Mouse (Mus musculus): ENCODE data around the gene Sult1e1. TPM values are rescaled to one million over a fixed set of nuclear protein-coding genes. Genes with fewer than 3 reads are reported as not detected.

Gene Sult1e1
- not detected in 2 replicates for polyA plus RNA-seq (2015; fragmentation: Nextera tagmentation; extraction: Ambion mirVana)

GRCm38 (mm10) chr5:87591494-87591893 is at the start of gene Sult1e1:
Gene Sult1e1, minus strand, starts transcription at chr5:87591594.
- H3K4me3 ChIP-seq = no peak within 1 kb of the TSS
- no peak for ATAC-seq (ENCODE audit: low FRiP score, low read depth)
- H3K9me3 ChIP-seq = no peaks in the 10 kb centered on the region
- H3K4me1 ChIP-seq (replicated peaks) = no peaks in the 10 kb centered on the region
- no peaks in the 10 kb centered on the region for H3K27me3 ChIP-seq
- H3K27ac ChIP-seq (replicated peaks) = no peak within 1 kb of the TSS
- WGBS = 86% methylated on average over 5 of the region's 5 CpGs
- H3K9ac ChIP-seq = no peak within 1 kb of the TSS
- no peak within 1 kb of the TSS for H3K4me2 ChIP-seq
- no peaks in the 10 kb centered on the region for H3K36me3 ChIP-seq

- H3K36me3 ChIP-seq = no peaks in the 10 kb centered on the region
- H3K9ac ChIP-seq = no peak overlapping the region
- H3K4me3 ChIP-seq = no peak overlapping the region
- no peak for ATAC-seq (ENCODE audit: low FRiP score, low read depth)
- H3K9me3 ChIP-seq = no peaks in the 10 kb centered on the region
- no peak overlapping the region for H3K4me2 ChIP-seq
- no peaks in the 10 kb centered on the region for H3K27me3 ChIP-seq
- no peak overlapping the region for H3K27ac ChIP-seq (replicated peaks)
- no peaks in the 10 kb centered on the region for H3K4me1 ChIP-seq (replicated peaks)
Measured at GRCm38 (mm10) chr5:87622681-87623080, 31.3 kb upstream of the Sult1e1 start.

GRCm38 (mm10) chr5:87615128-87615390 is 23.7 kb upstream of the Sult1e1 start:
- no peak overlapping the region for H3K4me3 ChIP-seq
- WGBS = 87% methylated on average over 2 of the region's 2 CpGs
- no peaks in the 10 kb centered on the region for H3K36me3 ChIP-seq
- no peak overlapping the region for H3K27ac ChIP-seq (replicated peaks)
- H3K9ac ChIP-seq = no peak overlapping the region
- no peak overlapping the region for H3K4me2 ChIP-seq
- H3K27me3 ChIP-seq = no peaks in the 10 kb centered on the region
- no peaks in the 10 kb centered on the region for H3K4me1 ChIP-seq (replicated peaks)
- H3K9me3 ChIP-seq = no peaks in the 10 kb centered on the region
- ATAC-seq (ENCODE audit: low FRiP score, low read depth) = no peak

GRCm38 (mm10) chr5:87614364-87615127 is 23.2 kb upstream of the Sult1e1 start:
- Histone ChIP-seq H3K27ac (replicated peaks) (no peak overlapping the region), H3K4me3 (no peak overlapping the region), H3K27me3 (no peaks in the 10 kb centered on the region), H3K4me2 (no peak overlapping the region), H3K36me3 (no peaks in the 10 kb centered on the region), H3K4me1 (replicated peaks) (no peaks in the 10 kb centered on the region), H3K9ac (no peak overlapping the region), H3K9me3 (no peaks in the 10 kb centered on the region)
- ATAC-seq (ENCODE audit: low FRiP score, low read depth) = no peak

GRCm38 (mm10) chr5:87601018-87601417 is 9.6 kb upstream of the Sult1e1 start:
- Histone ChIP-seq H3K27me3 (no peaks in the 10 kb centered on the region), H3K9me3 (no peaks in the 10 kb centered on the region), H3K4me2 (no peak overlapping the region), H3K36me3 (no peaks in the 10 kb centered on the region), H3K4me1 (replicated peaks) (no peaks in the 10 kb centered on the region), H3K9ac (no peak overlapping the region), H3K4me3 (no peak overlapping the region), H3K27ac (replicated peaks) (no peak overlapping the region)
- 76% methylated on average over 3 of the region's 3 CpGs for WGBS
- ATAC-seq (ENCODE audit: low FRiP score, low read depth) = no peak

- Histone ChIP-seq H3K9me3 (no peaks in the 10 kb centered on the region), H3K27ac (replicated peaks) (no peak overlapping the region), H3K9ac (no peak overlapping the region), H3K27me3 (no peaks in the 10 kb centered on the region), H3K4me2 (no peak overlapping the region), H3K36me3 (no peaks in the 10 kb centered on the region), H3K4me3 (no peak overlapping the region), H3K4me1 (replicated peaks) (no peaks in the 10 kb centered on the region)
- 79% methylated on average over 2 of the region's 2 CpGs for WGBS
- ATAC-seq (ENCODE audit: low FRiP score, low read depth) = no peak
Measured at GRCm38 (mm10) chr5:87597891-87598290, 6.5 kb upstream of the Sult1e1 start.

GRCm38 (mm10) chr5:87589916-87590315 is 1.5 kb downstream of the Sult1e1 start:
- H3K9ac ChIP-seq = no peak overlapping the region
- no peak overlapping the region for H3K4me3 ChIP-seq
- no peaks in the 10 kb centered on the region for H3K9me3 ChIP-seq
- WGBS = 88% methylated on average over 2 of the region's 2 CpGs
- H3K36me3 ChIP-seq = no peaks in the 10 kb centered on the region
- no peak for ATAC-seq (ENCODE audit: low FRiP score, low read depth)
- no peaks in the 10 kb centered on the region for H3K27me3 ChIP-seq
- H3K27ac ChIP-seq (replicated peaks) = no peak overlapping the region
- H3K4me1 ChIP-seq (replicated peaks) = no peaks in the 10 kb centered on the region
- H3K4me2 ChIP-seq = no peak overlapping the region

GRCm38 (mm10) chr5:87580389-87580788 is 11.0 kb downstream of the Sult1e1 start:
- Histone ChIP-seq H3K4me2 (no peak overlapping the region), H3K4me3 (no peak overlapping the region), H3K9ac (no peak overlapping the region), H3K4me1 (replicated peaks) (no peaks in the 10 kb centered on the region), H3K27ac (replicated peaks) (no peak overlapping the region), H3K9me3 (no peaks in the 10 kb centered on the region), H3K36me3 (no peaks in the 10 kb centered on the region), H3K27me3 (no peaks in the 10 kb centered on the region)
- no peak for ATAC-seq (ENCODE audit: low FRiP score, low read depth)
- WGBS = 83% methylated on average over 1 of the region's 1 CpGs

- no peak overlapping the region for H3K27ac ChIP-seq (replicated peaks)
- no peaks in the 10 kb centered on the region for H3K27me3 ChIP-seq
- WGBS = 76% methylated on average over 1 of the region's 1 CpGs
- no peak overlapping the region for H3K9ac ChIP-seq
- ATAC-seq (ENCODE audit: low FRiP score, low read depth) = no peak
- H3K9me3 ChIP-seq = no peaks in the 10 kb centered on the region
- no peaks in the 10 kb centered on the region for H3K4me1 ChIP-seq (replicated peaks)
- H3K4me2 ChIP-seq = no peak overlapping the region
- H3K4me3 ChIP-seq = no peak overlapping the region
- no peaks in the 10 kb centered on the region for H3K36me3 ChIP-seq
Measured at GRCm38 (mm10) chr5:87574174-87574573, 17.2 kb downstream of the Sult1e1 start.

GRCm38 (mm10) chr5:87573490-87573889 is 17.9 kb downstream of the Sult1e1 start:
- Histone ChIP-seq H3K4me1 (replicated peaks) (no peaks in the 10 kb centered on the region), H3K9ac (no peak overlapping the region), H3K9me3 (no peaks in the 10 kb centered on the region), H3K4me3 (no peak overlapping the region), H3K27ac (replicated peaks) (no peak overlapping the region), H3K36me3 (no peaks in the 10 kb centered on the region), H3K27me3 (no peaks in the 10 kb centered on the region), H3K4me2 (no peak overlapping the region)
- ATAC-seq (ENCODE audit: low FRiP score, low read depth) = no peak
- WGBS = 73% methylated on average over 5 of the region's 5 CpGs

- H3K4me2 ChIP-seq = no peak overlapping the region
- WGBS = 89% methylated on average over 6 of the region's 6 CpGs
- no peak overlapping the region for H3K9ac ChIP-seq
- no peak overlapping the region for H3K27ac ChIP-seq (replicated peaks)
- H3K36me3 ChIP-seq = no peaks in the 10 kb centered on the region
- H3K27me3 ChIP-seq = no peaks in the 10 kb centered on the region
- ATAC-seq (ENCODE audit: low FRiP score, low read depth) = no peak
- no peak overlapping the region for H3K4me3 ChIP-seq
- H3K9me3 ChIP-seq = no peaks in the 10 kb centered on the region
- H3K4me1 ChIP-seq (replicated peaks) = no peaks in the 10 kb centered on the region
Measured at GRCm38 (mm10) chr5:87572781-87573180, 18.6 kb downstream of the Sult1e1 start.

GRCm38 (mm10) chr5:87568845-87569244 is 22.5 kb downstream of the Sult1e1 start, which contains the start of gene Sult1d1:
Gene Sult1d1, minus strand, starts transcription at chr5:87569027.
- 82% methylated on average over 5 of the region's 5 CpGs for WGBS
- no peaks in the 10 kb centered on the region for H3K9me3 ChIP-seq
- no peak within 1 kb of the TSS for H3K4me3 ChIP-seq
- ATAC-seq (ENCODE audit: low FRiP score, low read depth) = no peak
- no peaks in the 10 kb centered on the region for H3K36me3 ChIP-seq
- no peak within 1 kb of the TSS for H3K9ac ChIP-seq
- no peak within 1 kb of the TSS for H3K4me2 ChIP-seq
- H3K4me1 ChIP-seq (replicated peaks) = no peaks in the 10 kb centered on the region
- no peak within 1 kb of the TSS for H3K27ac ChIP-seq (replicated peaks)
- no peaks in the 10 kb centered on the region for H3K27me3 ChIP-seq

- H3K9me3 ChIP-seq = no peaks in the 10 kb centered on the region
- no peaks in the 10 kb centered on the region for H3K4me1 ChIP-seq (replicated peaks)
- no peak overlapping the region for H3K4me3 ChIP-seq
- H3K4me2 ChIP-seq = no peak overlapping the region
- WGBS = 91% methylated on average over 1 of the region's 1 CpGs
- ATAC-seq (ENCODE audit: low FRiP score, low read depth) = no peak
- no peaks in the 10 kb centered on the region for H3K27me3 ChIP-seq
- H3K9ac ChIP-seq = no peak overlapping the region
- no peak overlapping the region for H3K27ac ChIP-seq (replicated peaks)
- H3K36me3 ChIP-seq = no peaks in the 10 kb centered on the region
Measured at GRCm38 (mm10) chr5:87567306-87567705, 24.1 kb downstream of the Sult1e1 start.
